Mouse (Mus musculus): ENCODE measurements around the gene Zcchc17.

DNA sequence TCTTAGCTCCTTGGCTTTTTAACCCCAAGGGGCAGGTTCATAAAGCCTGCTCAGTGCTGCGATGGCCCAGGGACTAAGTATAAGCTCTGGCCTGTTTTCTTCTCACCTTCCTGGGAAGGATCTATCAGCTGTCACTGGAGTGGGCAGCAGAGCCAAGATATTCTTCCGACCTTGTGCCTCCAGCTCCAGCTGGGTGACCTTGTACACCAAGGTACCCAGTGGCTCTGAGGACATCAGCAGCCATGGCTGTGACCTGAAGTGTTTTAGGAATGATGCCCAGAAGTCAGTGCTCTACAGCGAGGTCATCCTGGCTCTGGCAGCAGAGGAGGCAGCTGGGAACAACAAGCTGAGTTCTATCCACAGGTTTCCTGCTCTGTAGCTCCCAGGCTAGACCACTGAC is 47.2 kb downstream of the Zcchc17 start:
- TF ChIP-seq CTCF (IDR thresholded peaks at IDR 0.05; ENCODE audit: control insufficient read depth, insufficient read depth, insufficient read length) (no peak), MAX (IDR thresholded peaks at IDR 0.05) (no peak), CEBPB (IDR thresholded peaks at IDR 0.05; ENCODE audit: low read depth) (no peak), USF1 (IDR thresholded peaks at IDR 0.05; ENCODE audit: low read depth) (no peak)

Data from C2C12 (cell line).